Mouse (Mus musculus) heart, postnatal 14 days (tissue): ENCODE data around the gene Smyd3. TPM values are rescaled to one million over a fixed set of nuclear protein-coding genes. Genes with fewer than 3 reads are reported as not detected.

Source experiments
- DNase-seq, 2 experiments: peaks; one replicate each; pipeline ENCODE4 v3.0.0; 2021 to 2022
- intact Hi-C: fragments of 180-260 bp; cut with DNase I; formaldehyde crosslinking; loops from one replicate; pipeline ENCODE4 v1.15.1; 2025
- total RNA-seq, 2 experiments: library from RNA; stranded (reverse); gene quantifications; 2 replicates each; pipeline ENCODE4 v1.2.3; 2021

Gene Smyd3
- total RNA-seq, 2 experiments from 2014 or later, result 5.9 to 9.3 TPM

- intact Hi-C loops, result no loop called here
- DNase-seq, result no peak
These were observed 507.9 kb downstream of the Smyd3 start for GRCm38 (mm10) chr1:179009911-179010310.

DNA sequence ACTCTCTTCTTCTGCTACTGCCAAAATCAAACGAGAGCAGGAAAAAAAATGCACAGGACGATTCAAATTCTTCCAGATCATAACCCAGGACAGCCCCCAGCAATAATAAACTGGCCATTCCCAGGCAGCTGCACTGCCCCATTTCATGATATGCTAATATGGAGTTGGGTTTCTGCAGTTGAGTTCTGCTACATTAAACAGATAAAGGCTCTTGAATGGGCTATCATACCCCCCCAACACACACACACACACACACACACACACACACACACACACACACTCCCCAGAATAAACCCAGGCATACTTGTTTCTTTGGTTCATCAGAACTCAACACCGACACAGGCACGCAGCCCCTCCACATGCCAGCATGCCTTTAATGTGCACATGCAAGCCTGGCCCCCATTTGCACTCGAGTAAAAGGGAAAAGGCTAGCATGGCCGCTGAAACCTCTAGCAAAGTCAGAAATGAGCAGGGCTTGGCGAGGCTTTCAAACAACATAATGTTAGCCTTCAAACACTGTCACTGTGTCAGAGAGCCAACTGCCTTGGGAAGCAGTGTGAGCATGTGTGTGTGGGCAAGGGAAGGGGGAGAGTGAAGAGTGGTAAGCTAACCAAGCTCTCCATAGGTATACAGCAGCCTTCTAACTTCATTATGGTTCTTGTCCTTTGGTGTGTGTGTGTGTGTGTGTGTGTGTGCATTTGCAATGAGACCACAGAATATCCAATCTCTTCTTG lies 513.5 kb downstream of the Smyd3 start:
- intact Hi-C loops, result no loop called here
- no peak for DNase-seq

- DNase-seq, result peak in 1 of 2 experiments; percentile 20
These were observed 514.3 kb downstream of the Smyd3 start for GRCm38 (mm10) chr1:179003406-179004132.

DNA sequence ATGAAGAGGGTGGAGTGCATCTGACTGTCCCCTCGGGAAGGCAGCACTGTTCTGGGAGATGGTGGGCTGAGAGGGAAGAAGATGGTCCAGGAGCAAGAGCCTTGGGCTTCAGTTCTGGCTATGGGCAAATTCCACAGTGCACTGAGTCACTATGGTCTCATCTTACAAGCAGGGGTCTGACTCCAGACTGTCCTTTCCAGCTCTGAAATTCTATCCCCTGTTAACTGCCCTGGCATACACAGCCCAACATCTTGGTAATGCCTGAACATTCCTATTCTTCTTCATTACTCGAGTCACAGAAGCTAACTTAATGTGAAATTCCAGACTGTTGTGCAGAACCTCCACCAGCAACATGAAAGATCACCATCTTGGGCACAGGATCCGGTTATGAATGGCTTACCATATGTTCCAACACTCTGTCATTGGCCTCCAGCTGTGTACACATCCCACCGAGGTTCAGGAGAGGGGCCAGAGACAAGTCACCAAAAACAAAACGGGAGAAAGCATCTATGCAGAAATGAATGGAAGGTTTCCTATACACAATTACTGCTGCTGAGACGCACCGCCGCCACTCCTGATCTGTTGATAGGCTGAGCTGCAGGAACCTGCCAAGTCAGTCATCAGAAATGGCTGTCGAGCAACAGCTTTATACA lies 517.8 kb downstream of the Smyd3 start:
- intact Hi-C loops, result no loop called here
- no peak for DNase-seq

More at GRCm38 (mm10) chr1:179003406-179004132, 514.3 kb downstream of the Smyd3 start:
- intact Hi-C loops, result no loop called here

- DNase-seq, result no peak
- intact Hi-C loops, result no loop called here
These were observed 520.0 kb downstream of the Smyd3 start for GRCm38 (mm10) chr1:178997870-178998269.

GRCm38 (mm10) chr1:178994263-178994662 lies 523.6 kb downstream of the Smyd3 start:
- intact Hi-C loops, result no loop called here
- no peak for DNase-seq

DNA sequence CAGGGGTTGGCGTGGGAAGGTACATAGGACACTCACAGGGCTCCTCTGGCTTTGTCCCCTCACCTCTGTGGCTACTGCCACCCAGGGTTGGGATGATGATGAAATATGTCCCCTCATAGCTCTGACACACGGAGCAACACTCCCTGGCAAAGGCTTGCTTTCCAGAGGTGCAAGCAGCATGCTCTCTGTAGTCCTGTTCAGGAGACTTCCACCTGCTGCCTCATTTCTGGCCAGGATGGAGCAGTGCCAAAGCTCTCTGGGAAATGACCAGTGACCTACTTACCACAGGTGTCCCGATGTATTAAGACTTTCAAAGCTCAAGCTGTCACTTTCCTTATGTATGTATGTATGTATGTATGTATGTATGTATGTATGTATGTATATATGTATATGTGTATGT lies 525.3 kb downstream of the Smyd3 start:
- DNase-seq, result peak in 1 of 2 experiments; percentile 41
- intact Hi-C loops, result no loop called here

DNA sequence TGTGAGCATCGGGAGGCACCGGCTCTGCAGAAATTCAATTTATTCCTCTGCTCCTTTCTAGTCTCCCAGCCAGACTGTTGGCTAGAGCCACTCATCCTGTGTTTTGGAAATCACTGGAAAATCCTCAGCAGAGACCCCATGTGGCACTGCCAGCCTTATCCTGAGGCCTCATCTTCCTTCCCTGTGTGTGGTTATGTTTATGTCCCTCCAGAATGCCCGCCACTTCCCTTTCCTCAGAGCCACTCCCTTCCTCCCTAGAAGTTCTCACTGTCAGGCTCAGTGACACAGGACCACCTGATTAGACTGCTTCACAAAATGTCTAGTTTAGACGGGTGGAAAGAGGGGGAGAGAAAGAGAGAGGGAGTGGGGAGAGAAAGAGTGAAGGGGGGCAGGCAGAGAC lies 526.4 kb downstream of the Smyd3 start:
- no peak for DNase-seq
- intact Hi-C loops, result no loop called here

- intact Hi-C loops, result no loop called here
These were observed 526.8 kb downstream of the Smyd3 start for GRCm38 (mm10) chr1:178991045-178991444.

DNA sequence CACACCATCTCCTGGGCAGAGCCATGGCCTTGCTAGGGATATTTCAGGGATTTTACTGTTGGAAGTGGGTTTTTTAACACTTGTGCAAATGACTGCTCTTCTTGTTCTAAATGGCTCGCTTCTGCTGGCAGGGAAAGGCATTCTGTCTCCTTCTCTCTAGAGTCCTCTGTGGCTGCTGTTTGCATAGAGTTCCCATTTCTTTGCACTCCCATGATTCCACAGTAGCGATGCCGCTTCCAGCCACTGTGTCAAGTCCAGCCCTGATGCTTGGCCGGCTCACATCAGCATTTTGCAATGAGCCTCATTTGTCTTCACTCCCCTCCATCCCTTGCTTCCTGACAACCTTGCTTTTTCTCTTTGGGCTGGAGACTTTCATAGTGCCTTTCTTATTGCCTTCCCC lies 528.4 kb downstream of the Smyd3 start:
- intact Hi-C loops, result no loop called here
- DNase-seq, result no peak

More at GRCm38 (mm10) chr1:178991045-178991444, 526.8 kb downstream of the Smyd3 start:
- no peak for DNase-seq

DNA sequence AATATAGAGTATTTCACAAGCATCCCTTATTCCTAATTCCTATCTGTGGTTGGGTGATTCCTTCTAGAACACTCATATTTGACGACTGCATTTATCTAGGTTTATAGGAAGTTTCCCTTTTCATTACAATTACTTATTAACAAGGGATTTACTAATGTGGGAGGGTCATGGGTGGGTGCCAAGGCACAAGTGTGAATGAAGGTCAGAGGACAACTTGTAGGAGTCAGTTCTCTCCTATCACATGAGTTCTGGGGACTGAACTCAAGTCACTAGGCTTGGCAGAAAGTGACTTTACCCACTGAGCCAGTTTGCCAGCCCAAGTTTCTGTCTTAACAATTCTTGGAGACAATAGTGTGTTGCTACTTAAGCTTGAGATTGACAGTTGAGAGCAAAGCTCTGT lies 529.7 kb downstream of the Smyd3 start:
- intact Hi-C loops, result no loop called here
- no peak for DNase-seq

GRCm38 (mm10) chr1:178981641-178982040 lies 536.2 kb downstream of the Smyd3 start:
- intact Hi-C loops, result no loop called here
- DNase-seq, result no peak

GRCm38 (mm10) chr1:178980185-178980584 lies 537.7 kb downstream of the Smyd3 start:
- no peak for DNase-seq
- intact Hi-C loops, result no loop called here

DNA sequence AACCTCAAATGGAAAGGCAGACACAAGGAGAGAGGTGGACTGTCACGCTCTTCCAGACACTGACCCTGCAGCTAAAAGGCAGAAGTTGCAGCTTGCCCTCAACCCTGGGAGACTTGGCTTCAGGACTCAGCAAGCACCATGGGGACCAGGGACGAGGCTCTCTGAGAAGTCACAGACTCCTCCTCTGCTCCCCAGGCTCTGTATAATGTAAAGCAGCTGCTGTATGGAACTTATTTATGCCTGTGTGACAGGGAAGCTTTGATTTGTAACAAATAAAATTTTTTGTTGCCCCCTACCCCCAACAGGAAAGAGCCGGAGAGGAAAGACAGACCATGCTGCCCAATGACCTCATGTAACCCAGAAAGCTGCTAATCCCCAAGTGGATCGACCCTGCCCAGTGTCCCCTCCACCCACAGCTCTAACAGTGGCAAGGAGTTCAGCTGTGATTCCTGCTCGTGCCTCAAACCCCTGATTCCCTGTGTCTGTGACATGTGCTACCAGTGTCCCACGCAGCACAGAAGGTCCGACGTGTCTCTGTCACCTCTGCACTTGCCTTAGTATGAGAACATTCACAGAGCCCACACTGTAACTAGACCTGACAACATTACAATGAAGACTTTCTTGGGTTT lies 539.1 kb downstream of the Smyd3 start:
- intact Hi-C loops, result no loop called here
- no peak for DNase-seq

DNA sequence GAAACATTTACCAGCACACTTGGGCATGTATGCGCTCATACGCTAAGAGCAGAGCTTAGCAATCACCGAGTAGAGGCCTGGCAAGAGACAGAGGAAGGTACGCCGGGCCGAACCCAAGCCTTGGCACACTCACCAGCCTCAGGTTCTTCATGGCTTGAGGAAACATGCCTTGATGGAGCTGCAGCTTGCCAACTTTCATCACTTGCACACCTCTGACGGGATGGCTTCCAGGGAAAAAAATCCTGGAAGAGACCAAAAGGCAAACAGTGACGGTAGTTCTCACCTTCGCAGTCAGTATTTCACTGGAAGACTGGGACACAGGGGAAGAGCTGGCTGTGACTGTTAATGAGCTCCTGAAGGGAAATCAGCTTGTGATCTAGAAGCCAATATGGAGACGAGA lies 545.8 kb downstream of the Smyd3 start:
- intact Hi-C loops, result no loop called here
- DNase-seq, result no peak

DNA sequence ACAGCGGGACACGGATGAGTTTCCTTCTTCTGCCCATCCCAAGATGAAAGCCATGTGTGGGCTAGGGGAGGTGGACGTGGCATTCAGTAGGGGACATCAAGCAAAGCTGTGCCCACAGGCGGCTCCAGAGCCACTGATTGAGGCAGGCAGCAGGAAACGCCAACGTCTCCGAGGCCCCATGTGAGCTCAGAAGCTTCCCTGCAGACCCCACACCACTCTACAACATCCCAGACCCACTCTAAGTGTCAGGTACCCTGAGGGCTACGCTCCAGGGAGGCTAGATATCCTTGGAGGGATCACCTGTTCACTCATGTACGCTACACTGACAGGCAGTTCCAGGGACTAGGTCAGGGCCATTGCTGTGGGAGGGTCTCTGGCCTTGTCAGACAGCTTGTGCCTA lies 556.2 kb downstream of the Smyd3 start:
- DNase-seq, result no peak
- intact Hi-C loops, result loop anchor here (2.0 to 10.0 kb wide), 3 partner anchors 181 to 513 kb away; partner anchors contain the start of gene Kif26b

DNA sequence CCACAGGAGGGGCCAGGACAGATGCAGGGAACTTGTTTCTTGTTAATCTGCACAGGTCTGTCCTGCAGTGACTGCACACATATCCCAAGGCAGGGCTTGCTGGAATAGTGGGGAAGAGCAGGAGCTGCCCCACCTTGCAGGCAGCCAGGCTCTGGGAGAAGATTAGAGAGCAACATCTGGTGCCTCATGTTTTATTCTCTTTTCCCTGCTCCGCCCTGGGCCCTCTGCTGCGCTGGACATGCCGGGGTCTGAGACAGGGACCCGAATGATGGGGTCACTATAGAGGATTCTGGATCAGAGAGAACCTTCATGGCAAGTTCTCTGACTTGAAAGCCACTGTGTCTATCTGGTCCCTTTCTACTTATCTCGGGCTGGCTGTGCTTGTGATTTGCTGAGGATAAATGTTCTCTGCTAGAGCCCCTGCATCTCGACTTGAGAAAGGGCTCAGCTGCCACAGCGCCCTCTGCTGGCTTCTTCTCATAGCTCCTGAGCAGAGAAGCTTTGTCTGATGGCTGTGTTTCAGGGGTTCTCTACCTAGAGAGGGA lies 557.8 kb downstream of the Smyd3 start:
- peak; percentile 70 to 83 for DNase-seq
- intact Hi-C loops, result loop anchor here (2.0 to 10.0 kb wide), 3 partner anchors 182 to 515 kb away; partner anchors contain the start of gene Kif26b

DNA sequence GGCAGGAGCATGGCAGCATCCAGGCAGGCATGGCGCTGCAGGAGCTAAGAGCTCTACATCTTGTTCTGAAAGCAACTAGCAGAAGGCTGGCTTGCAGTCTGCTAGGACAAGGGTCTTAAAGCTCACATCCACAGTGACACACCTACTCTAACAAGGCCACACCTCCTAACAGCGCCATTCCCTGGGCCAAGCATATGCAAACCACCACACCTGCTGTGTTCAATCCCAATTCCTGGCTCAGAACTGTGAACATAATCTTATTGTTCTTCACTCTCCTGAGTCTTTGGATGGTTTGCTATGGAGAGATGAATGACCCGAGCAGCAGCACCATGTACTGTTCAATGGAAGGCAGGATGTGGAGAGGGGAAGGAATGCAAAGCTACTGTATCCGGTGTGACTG lies 559.2 kb downstream of the Smyd3 start:
- DNase-seq, result no peak
- intact Hi-C loops, result no loop called here

DNA sequence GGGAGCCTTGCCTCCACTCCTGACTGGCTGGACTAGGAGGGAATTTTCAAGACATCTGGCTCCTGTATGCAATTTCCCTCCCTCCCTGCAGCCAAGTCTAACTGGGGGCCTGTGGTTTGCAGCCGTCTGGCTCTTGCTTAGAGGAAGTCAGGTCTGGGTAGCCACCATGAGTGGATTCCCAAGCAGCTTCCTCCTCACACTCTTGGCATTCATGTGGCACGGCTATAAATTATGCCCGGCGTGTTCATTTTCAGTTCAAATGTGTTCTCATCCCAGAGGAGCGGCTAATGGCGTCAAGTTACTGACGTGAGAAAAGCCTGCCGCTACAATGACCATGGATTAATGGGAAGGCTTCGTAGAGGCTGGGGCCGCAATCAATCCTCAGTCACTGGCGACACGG lies 564.9 kb downstream of the Smyd3 start:
- intact Hi-C loops, result no loop called here
- DNase-seq, result no peak

DNA sequence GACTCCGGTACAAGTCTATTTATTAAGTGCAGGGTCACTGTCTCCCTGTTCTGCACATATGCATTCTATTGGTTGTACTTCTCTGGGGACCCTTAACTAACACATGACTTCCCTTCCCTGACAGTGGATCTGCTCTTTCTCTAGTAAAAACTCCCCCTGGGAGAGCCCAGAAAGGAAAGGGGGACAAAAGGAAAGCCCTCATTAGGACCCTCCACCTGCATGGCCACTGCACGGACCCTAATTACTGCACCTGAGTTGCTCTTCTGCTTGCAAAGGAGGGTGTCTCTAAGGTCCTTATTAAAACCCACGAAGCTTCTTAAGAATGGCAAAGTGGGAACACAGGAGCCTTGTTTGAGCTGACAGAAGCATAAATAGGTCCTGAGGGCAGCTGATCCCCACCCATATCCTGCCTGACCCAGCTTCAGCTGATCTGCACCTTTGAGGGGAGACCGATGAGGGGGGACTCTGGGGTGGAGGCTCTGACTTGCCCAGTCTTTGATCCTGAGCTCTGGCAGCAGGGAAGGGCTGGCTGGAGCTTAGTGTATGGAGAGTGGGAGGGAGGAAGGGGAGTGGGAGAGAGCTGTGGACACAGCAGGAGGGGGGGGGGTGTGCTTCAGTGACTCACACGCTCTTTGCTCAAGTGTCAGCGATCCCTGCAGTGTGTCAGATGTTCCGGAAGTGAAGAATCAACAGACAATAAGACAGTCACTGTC lies 575.4 kb downstream of the Smyd3 start:
- DNase-seq, result no peak
- intact Hi-C loops, result no loop called here
